Mouse (Mus musculus): ENCODE measurements at regions not wholly inside any gene's neighbourhood (a gene's known extent, or its start where the extent isn't known, plus 50 kb on each side); places are given as distances from the start of the nearest gene placed in this dataset.

- TF ChIP-seq POLR2A (IDR thresholded peaks at IDR 0.05; ENCODE audit: control insufficient read depth in 1 of 2, insufficient read depth in 1 of 2, low read depth in 1 of 2, low read length in 2 of 2, poor library complexity in 1 of 2) (no peak), MEF2A (IDR thresholded peaks at IDR 0.05; ENCODE audit: extremely low read depth, insufficient replicate concordance, low read depth, low read length, poor library complexity, severe bottlenecking) (no peak), ELF1 (IDR thresholded peaks at IDR 0.05; ENCODE audit: low read depth, low read length) (no peak), HCFC1 (IDR thresholded peaks at IDR 0.05; ENCODE audit: low read depth, low read length) (no peak), CTCF (IDR thresholded peaks at IDR 0.05 in 2 of 3, conservative IDR thresholded peaks at IDR 0.05 in 1 of 3; ENCODE audit: control insufficient read depth in 1 of 3, insufficient read depth in 1 of 3, low read depth in 2 of 3, low read length in 3 of 3, poor library complexity in 1 of 3, severe bottlenecking in 1 of 3) (no peak), MAFK (IDR thresholded peaks at IDR 0.05; ENCODE audit: borderline replicate concordance, low read depth, low read length) (no peak), ZNF384 (IDR thresholded peaks at IDR 0.05; ENCODE audit: low read depth, low read length) (no peak), MYC (IDR thresholded peaks at IDR 0.05; ENCODE audit: low read depth, low read length) (no peak), TCF12 (IDR thresholded peaks at IDR 0.05; ENCODE audit: low read depth, low read length) (no peak), NRF1 (IDR thresholded peaks at IDR 0.05; ENCODE audit: insufficient read depth, low read depth, low read length, poor library complexity, severe bottlenecking) (no peak), ZC3H11A (IDR thresholded peaks at IDR 0.05; ENCODE audit: low read depth, low read length) (no peak), EP300 (IDR thresholded peaks at IDR 0.05; ENCODE audit: low read depth in 1 of 2, low read length in 2 of 2) (no peak)
Observed at GRCm38 (mm10) chr4:152614356-152615100, 136.9 kb upstream of the Kcnab2 start.
